Mouse (Mus musculus): ENCODE data around the gene St8sia4.

GRCm38 (mm10) chr1:95665951-95666484 is 1.4 kb downstream of the St8sia4 start:
- TF ChIP-seq POLR2A (IDR thresholded peaks at IDR 0.05; ENCODE audit: low read depth, low read length), result no peak
- no peak for TF ChIP-seq CTCF (IDR thresholded peaks at IDR 0.05; ENCODE audit: extremely low read depth, insufficient read length, insufficient replicate concordance, low read depth, low read length)
